Mouse (Mus musculus): Measurements from ENCODE around the gene Arel1.

GRCm38 (mm10) chr12:84950763-84951162 is 19.9 kb downstream of the Arel1 start:
- TF ChIP-seq CTCF (IDR thresholded peaks at IDR 0.05; ENCODE audit: control insufficient read depth, insufficient read depth, low read length) (no peak), POLR2A (IDR thresholded peaks at IDR 0.05; ENCODE audit: borderline replicate concordance, control insufficient read depth, low read depth, low read length) (no peak)

Measured in bone marrow, adult 2 months (tissue).